Mouse (Mus musculus): ENCODE results near the gene Cdc16. TPM values are rescaled to one million over a fixed set of nuclear protein-coding genes. Genes with fewer than 3 reads are reported as not detected.

Cdc16 gene
- total RNA-seq, 1 experiment from 2014 or later: 50.5 TPM

DNA sequence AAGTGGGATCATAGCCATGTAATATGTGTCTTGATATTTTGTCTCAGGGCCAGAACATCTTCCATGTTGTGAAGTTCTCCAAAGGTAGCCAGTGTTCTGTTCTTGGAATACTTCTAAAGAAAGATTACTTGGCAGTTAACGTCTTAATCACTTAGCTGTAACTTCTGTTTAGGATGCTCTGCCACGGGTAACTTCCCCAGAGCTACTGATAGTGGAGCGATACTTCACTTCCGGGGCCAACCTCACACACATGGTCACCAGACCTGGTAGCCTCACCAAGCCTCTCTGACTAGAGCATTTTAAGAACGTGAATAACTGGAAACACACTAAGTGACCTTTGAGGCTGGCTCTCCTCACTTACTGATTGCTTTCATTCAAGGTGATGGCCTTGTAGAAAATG lies 42.1 kb downstream of the Cdc16 start:
- DNase-seq: no peak

DNA sequence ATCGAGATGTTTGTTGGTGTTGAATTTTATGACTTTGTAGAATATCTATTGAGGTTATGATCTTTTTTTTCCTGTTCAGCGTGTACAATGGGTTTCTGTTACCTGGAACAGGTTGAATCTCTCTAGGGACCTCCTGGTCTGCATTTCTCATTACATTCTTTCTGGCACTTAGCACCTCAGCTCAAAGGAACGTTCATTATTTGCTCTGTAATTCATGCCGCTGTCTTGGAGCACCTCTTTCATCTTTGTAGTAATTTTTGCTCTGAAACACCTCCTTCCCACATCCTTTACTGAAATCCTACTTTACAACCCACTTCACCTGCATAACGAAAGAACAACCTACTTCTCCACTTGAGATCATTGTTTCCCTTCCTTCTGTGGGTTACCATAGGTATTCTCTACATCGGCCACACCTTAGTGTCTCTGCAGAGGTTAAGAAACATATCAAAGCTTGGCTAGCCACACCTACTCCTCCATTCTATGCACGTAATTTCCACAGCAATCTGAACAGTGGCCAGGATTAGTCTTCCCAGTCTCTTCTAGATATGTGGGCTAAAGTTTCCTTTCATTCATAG lies 71.2 kb downstream of the Cdc16 start:
- DNase-seq: no peak

Other genes starting within 250 kb of the Cdc16 start
- gene 1700029H14Rik, start 195.2 kb upstream of the Cdc16 start, total RNA-seq (2021): not detected in 2 replicates
- 29.4 and 39.3 TPM in 2 replicates for gene Rasa3, start 80.1 kb upstream of the Cdc16 start, total RNA-seq (2021)
- gene Cfap97d2, start 51.8 kb upstream of the Cdc16 start, total RNA-seq (2021): not detected in 2 replicates
- 30.0 and 37.5 TPM in 2 replicates for gene Upf3a, start 27.9 kb downstream of the Cdc16 start, total RNA-seq (2021)
- gene AF366264, start 80.7 kb downstream of the Cdc16 start, total RNA-seq (2021): not detected in 2 replicates
- 21.5 and 23.8 TPM in 2 replicates for gene Champ1, start 112.0 kb downstream of the Cdc16 start, total RNA-seq (2021)
- 11.7 and 12.6 TPM in 2 replicates for gene Coprs, start 132.6 kb downstream of the Cdc16 start, total RNA-seq (2021)

All from adrenal gland, postnatal 14 days (tissue).